Mouse (Mus musculus): ENCODE results near the gene Havcr2. TPM values are rescaled to one million over a fixed set of nuclear protein-coding genes. Genes with fewer than 3 reads are reported as not detected.

Havcr2 gene
- polyA plus RNA-seq, 1 experiment from 2014 or later = 0.15 TPM

DNA sequence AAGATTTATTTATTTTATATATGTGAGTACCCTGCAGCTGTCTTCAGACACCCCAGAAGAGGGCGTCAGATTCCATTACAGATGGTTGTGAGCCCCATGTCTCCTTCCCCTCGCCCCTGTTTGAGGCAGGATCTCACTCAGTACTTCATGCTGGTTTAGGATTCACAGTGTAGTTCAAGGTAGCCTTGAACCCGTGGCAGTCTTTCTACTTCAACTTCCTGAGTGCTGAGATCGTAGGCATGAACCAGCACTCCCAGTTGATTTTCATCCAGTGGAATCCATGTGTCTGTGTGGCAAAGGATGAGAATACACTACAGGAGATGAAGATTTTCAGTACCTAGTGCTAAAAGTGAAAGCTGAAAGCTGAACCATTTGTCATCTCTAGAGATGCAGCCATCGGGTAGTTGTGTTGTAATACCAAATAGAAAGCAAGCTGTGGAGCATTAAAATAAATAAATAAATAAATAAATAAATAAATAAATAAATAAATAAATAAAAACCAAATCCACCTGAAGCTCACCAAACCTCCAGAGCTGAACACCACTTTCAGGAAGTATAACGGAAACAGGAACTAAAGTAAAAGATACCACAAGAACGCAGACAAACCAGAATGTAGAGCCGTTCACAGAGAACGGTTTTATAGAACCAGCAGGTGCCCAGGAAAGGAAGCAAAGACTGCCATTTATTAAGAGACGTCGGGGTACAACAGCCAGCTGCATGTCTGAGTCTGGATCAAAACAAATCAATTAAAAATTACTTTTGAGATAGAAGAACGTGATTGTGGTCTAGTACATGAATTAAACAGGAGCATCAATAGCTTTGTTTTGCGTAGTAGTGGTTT lies 6.9 kb upstream of the Havcr2 start:
- no peak overlapping the region for H3K27ac ChIP-seq (ENCODE audit: low read length)
- no peaks in the 10 kb centered on the region for H3K4me1 ChIP-seq (replicated peaks; ENCODE audit: control insufficient read depth, insufficient read depth, low read length)
- H3K4me2 ChIP-seq (ENCODE audit: low read length) = no peak overlapping the region
- H3K9me3 ChIP-seq (ENCODE audit: control insufficient read depth, low read length) = no peaks in the 10 kb centered on the region
- ATAC-seq = no peak
- WGBS = 72% methylated on average over 13 of the region's 13 CpGs
- H3K9ac ChIP-seq (replicated peaks; ENCODE audit: low read depth, low read length) = no peak overlapping the region
- H3K27me3 ChIP-seq (replicated peaks; ENCODE audit: control insufficient read depth, insufficient read depth, low read length) = no peaks in the 10 kb centered on the region
- no peak overlapping the region for H3K4me3 ChIP-seq (replicated peaks; ENCODE audit: low read length)
- no peaks in the 10 kb centered on the region for H3K36me3 ChIP-seq (ENCODE audit: control insufficient read depth, insufficient read depth)

- Histone ChIP-seq H3K9me3 (ENCODE audit: control insufficient read depth, low read length) (no peaks in the 10 kb centered on the region), H3K9ac (replicated peaks; ENCODE audit: low read depth, low read length) (no peak overlapping the region), H3K36me3 (ENCODE audit: control insufficient read depth, insufficient read depth) (no peaks in the 10 kb centered on the region), H3K4me1 (replicated peaks; ENCODE audit: control insufficient read depth, insufficient read depth, low read length) (no peaks in the 10 kb centered on the region), H3K4me2 (ENCODE audit: low read length) (no peak overlapping the region), H3K27ac (ENCODE audit: low read length) (no peak overlapping the region), H3K4me3 (replicated peaks; ENCODE audit: low read length) (no peak overlapping the region), H3K27me3 (replicated peaks; ENCODE audit: control insufficient read depth, insufficient read depth, low read length) (no peaks in the 10 kb centered on the region)
- ATAC-seq = no peak
- WGBS = 81% methylated on average over 11 of the region's 11 CpGs
Observed at GRCm38 (mm10) chr11:46449461-46450080, 5.2 kb upstream of the Havcr2 start.

GRCm38 (mm10) chr11:46459960-46460359 lies 5.2 kb downstream of the Havcr2 start:
- no peaks in the 10 kb centered on the region for H3K9me3 ChIP-seq (ENCODE audit: control insufficient read depth, low read length)
- H3K4me2 ChIP-seq (ENCODE audit: low read length) = no peak overlapping the region
- no peaks in the 10 kb centered on the region for H3K36me3 ChIP-seq (ENCODE audit: control insufficient read depth, insufficient read depth)
- ATAC-seq = no peak
- no peak overlapping the region for H3K4me3 ChIP-seq (replicated peaks; ENCODE audit: low read length)
- H3K27ac ChIP-seq (ENCODE audit: low read length) = no peak overlapping the region
- H3K4me1 ChIP-seq (replicated peaks; ENCODE audit: control insufficient read depth, insufficient read depth, low read length) = no peaks in the 10 kb centered on the region
- no peak overlapping the region for H3K9ac ChIP-seq (replicated peaks; ENCODE audit: low read depth, low read length)
- WGBS = 90% methylated on average over 3 of the region's 3 CpGs
- H3K27me3 ChIP-seq (replicated peaks; ENCODE audit: control insufficient read depth, insufficient read depth, low read length) = no peaks in the 10 kb centered on the region

- WGBS = 80% methylated on average over 5 of the region's 5 CpGs
- no peaks in the 10 kb centered on the region for H3K4me1 ChIP-seq (replicated peaks; ENCODE audit: control insufficient read depth, insufficient read depth, low read length)
Observed at GRCm38 (mm10) chr11:46461362-46461761, 6.6 kb downstream of the Havcr2 start.

DNA sequence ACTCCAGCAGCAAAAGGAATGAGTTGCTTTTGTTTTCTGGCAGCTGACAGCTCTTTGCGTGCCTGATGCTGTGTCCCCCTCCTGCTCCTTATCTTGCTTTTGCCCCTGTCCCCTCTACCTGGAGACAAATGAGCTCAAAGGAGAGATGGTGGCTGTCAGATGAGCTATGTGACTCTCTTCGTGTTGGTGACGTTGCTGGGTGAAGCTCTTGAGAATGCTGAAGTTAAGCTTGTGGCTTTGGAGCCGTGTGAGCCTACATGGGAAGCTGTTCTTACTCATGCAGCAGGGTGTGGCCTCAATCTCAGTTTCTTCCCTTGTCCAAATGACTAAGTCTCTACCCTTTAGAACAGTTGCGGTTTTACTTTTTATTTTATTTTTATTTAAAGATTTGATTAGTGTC lies 7.2 kb downstream of the Havcr2 start:
- ATAC-seq = no peak
- Histone ChIP-seq H3K4me3 (replicated peaks; ENCODE audit: low read length) (no peak overlapping the region), H3K36me3 (ENCODE audit: control insufficient read depth, insufficient read depth) (no peaks in the 10 kb centered on the region), H3K27me3 (replicated peaks; ENCODE audit: control insufficient read depth, insufficient read depth, low read length) (no peaks in the 10 kb centered on the region), H3K4me2 (ENCODE audit: low read length) (no peak overlapping the region), H3K9ac (replicated peaks; ENCODE audit: low read depth, low read length) (no peak overlapping the region), H3K4me1 (replicated peaks; ENCODE audit: control insufficient read depth, insufficient read depth, low read length) (no peaks in the 10 kb centered on the region), H3K9me3 (ENCODE audit: control insufficient read depth, low read length) (no peaks in the 10 kb centered on the region), H3K27ac (ENCODE audit: low read length) (no peak overlapping the region)
- WGBS = 77% methylated on average over 5 of the region's 5 CpGs

More at GRCm38 (mm10) chr11:46461362-46461761, 6.6 kb downstream of the Havcr2 start:
- no peaks in the 10 kb centered on the region for H3K27me3 ChIP-seq (replicated peaks; ENCODE audit: control insufficient read depth, insufficient read depth, low read length)
- ATAC-seq = no peak
- H3K9me3 ChIP-seq (ENCODE audit: control insufficient read depth, low read length) = no peaks in the 10 kb centered on the region
- H3K36me3 ChIP-seq (ENCODE audit: control insufficient read depth, insufficient read depth) = no peaks in the 10 kb centered on the region
- H3K9ac ChIP-seq (replicated peaks; ENCODE audit: low read depth, low read length) = no peak overlapping the region
- H3K27ac ChIP-seq (ENCODE audit: low read length) = no peak overlapping the region
- no peak overlapping the region for H3K4me3 ChIP-seq (replicated peaks; ENCODE audit: low read length)
- H3K4me2 ChIP-seq (ENCODE audit: low read length) = no peak overlapping the region

- no peak overlapping the region for H3K27ac ChIP-seq (ENCODE audit: low read length)
- no peak overlapping the region for H3K4me2 ChIP-seq (ENCODE audit: low read length)
- no peak for ATAC-seq
- no peak overlapping the region for H3K4me3 ChIP-seq (replicated peaks; ENCODE audit: low read length)
- H3K9ac ChIP-seq (replicated peaks; ENCODE audit: low read depth, low read length) = no peak overlapping the region
- H3K36me3 ChIP-seq (ENCODE audit: control insufficient read depth, insufficient read depth) = no peaks in the 10 kb centered on the region
- H3K9me3 ChIP-seq (ENCODE audit: control insufficient read depth, low read length) = no peaks in the 10 kb centered on the region
- H3K4me1 ChIP-seq (replicated peaks; ENCODE audit: control insufficient read depth, insufficient read depth, low read length) = no peaks in the 10 kb centered on the region
- WGBS = 89% methylated on average over 2 of the region's 2 CpGs
- H3K27me3 ChIP-seq (replicated peaks; ENCODE audit: control insufficient read depth, insufficient read depth, low read length) = no peaks in the 10 kb centered on the region
Observed at GRCm38 (mm10) chr11:46466878-46467277, 12.1 kb downstream of the Havcr2 start.

GRCm38 (mm10) chr11:46474220-46474619 lies 19.5 kb downstream of the Havcr2 start:
- ATAC-seq = no peak
- Histone ChIP-seq H3K9ac (replicated peaks; ENCODE audit: low read depth, low read length) (no peak overlapping the region), H3K27me3 (replicated peaks; ENCODE audit: control insufficient read depth, insufficient read depth, low read length) (no peaks in the 10 kb centered on the region), H3K4me1 (replicated peaks; ENCODE audit: control insufficient read depth, insufficient read depth, low read length) (no peaks in the 10 kb centered on the region), H3K4me2 (ENCODE audit: low read length) (no peak overlapping the region), H3K36me3 (ENCODE audit: control insufficient read depth, insufficient read depth) (no peaks in the 10 kb centered on the region), H3K27ac (ENCODE audit: low read length) (no peak overlapping the region), H3K9me3 (ENCODE audit: control insufficient read depth, low read length) (no peaks in the 10 kb centered on the region), H3K4me3 (replicated peaks; ENCODE audit: low read length) (no peak overlapping the region)
- 93% methylated on average over 4 of the region's 4 CpGs for WGBS

GRCm38 (mm10) chr11:46479311-46479710 lies 24.6 kb downstream of the Havcr2 start:
- Histone ChIP-seq H3K27me3 (replicated peaks; ENCODE audit: control insufficient read depth, insufficient read depth, low read length) (no peaks in the 10 kb centered on the region), H3K4me2 (ENCODE audit: low read length) (no peak overlapping the region), H3K4me1 (replicated peaks; ENCODE audit: control insufficient read depth, insufficient read depth, low read length) (no peaks in the 10 kb centered on the region), H3K36me3 (ENCODE audit: control insufficient read depth, insufficient read depth) (no peaks in the 10 kb centered on the region), H3K9ac (replicated peaks; ENCODE audit: low read depth, low read length) (no peak overlapping the region), H3K9me3 (ENCODE audit: control insufficient read depth, low read length) (no peaks in the 10 kb centered on the region), H3K4me3 (replicated peaks; ENCODE audit: low read length) (no peak overlapping the region), H3K27ac (ENCODE audit: low read length) (no peak overlapping the region)
- ATAC-seq = no peak
- WGBS = 88% methylated on average over 9 of the region's 9 CpGs

DNA sequence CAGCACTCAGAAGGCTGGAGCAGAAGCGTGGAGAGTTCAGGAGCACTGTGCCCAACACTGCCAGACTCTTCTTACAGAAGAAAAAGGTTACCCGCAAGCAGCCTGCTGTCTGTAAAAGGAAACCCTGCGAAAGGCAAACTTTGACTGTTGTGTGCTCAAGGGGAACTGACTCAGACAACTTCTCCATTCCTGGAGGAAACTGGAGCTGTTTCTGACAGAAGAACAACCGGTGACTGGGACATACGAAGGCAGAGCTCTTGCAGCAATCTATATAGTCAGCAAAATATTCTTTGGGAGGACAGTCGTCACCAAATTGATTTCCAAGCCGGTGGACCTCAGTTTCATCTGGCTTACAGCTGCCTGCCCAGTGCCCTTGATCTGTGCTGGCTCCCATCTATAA lies 25.8 kb downstream of the Havcr2 start:
- Histone ChIP-seq H3K36me3 (ENCODE audit: control insufficient read depth, insufficient read depth) (no peaks in the 10 kb centered on the region), H3K27me3 (replicated peaks; ENCODE audit: control insufficient read depth, insufficient read depth, low read length) (no peaks in the 10 kb centered on the region), H3K4me3 (replicated peaks; ENCODE audit: low read length) (no peak overlapping the region), H3K4me2 (ENCODE audit: low read length) (no peak overlapping the region), H3K4me1 (replicated peaks; ENCODE audit: control insufficient read depth, insufficient read depth, low read length) (no peaks in the 10 kb centered on the region), H3K9ac (replicated peaks; ENCODE audit: low read depth, low read length) (no peak overlapping the region), H3K27ac (ENCODE audit: low read length) (no peak overlapping the region), H3K9me3 (ENCODE audit: control insufficient read depth, low read length) (no peaks in the 10 kb centered on the region)
- ATAC-seq = no peak
- 86% methylated on average over 7 of the region's 7 CpGs for WGBS

All from forebrain, embryonic 16.5 days (tissue).